Mouse (Mus musculus): ENCODE results near the gene Bola1.

Gene Bola1

DNA sequence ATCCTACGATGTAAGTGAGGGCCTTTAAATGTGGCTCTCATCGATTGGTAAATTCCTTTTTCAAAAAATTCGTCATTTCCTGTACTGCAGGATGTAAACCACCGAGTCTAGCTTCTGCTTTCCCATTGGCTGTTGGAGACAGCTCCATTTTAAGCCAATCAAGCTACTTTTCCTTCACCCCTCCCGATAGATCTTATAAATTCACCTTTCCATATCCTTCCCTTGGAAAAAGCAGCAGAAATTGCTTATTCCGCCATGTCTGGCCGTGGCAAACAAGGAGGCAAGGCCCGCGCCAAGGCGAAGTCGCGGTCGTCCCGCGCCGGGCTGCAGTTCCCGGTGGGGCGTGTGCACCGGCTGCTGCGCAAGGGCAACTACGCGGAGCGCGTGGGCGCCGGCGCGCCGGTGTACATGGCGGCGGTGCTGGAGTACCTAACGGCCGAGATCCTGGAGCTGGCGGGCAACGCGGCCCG lies at the start of gene Bola1, which contains the start of gene Hist2h2ab:
Gene Bola1, minus strand, starts transcription at position 49 of the 470 bp plus-strand sequence.
Gene Hist2h2ab, plus strand, starts transcription at position 205 of the 470 bp plus-strand sequence.
- DNase-seq, result peak; percentile 75 to 77

DNA sequence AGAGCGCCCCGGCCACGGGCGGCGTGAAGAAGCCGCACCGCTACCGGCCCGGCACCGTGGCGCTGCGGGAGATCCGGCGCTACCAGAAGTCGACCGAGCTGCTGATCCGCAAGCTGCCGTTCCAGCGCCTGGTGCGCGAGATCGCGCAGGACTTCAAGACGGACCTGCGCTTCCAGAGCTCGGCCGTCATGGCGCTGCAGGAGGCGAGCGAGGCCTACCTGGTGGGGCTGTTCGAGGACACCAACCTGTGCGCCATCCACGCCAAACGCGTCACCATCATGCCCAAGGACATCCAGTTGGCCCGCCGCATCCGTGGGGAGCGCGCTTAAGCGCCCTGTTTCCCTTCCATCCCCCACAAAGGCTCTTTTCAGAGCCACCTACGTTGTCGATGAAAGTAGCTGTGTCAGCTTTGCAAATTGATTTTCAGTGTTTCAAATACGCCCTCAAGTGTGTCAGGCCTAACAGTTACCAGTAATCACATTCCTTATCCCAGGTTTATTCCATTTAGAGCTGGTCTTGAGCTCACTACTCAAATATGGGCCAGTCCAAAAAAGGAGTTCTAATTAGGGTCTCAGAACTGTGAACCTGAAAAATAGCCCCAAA lies 49.4 kb upstream of the Bola1 start:
- DNase-seq, result peak; percentile 22 to 63

DNA sequence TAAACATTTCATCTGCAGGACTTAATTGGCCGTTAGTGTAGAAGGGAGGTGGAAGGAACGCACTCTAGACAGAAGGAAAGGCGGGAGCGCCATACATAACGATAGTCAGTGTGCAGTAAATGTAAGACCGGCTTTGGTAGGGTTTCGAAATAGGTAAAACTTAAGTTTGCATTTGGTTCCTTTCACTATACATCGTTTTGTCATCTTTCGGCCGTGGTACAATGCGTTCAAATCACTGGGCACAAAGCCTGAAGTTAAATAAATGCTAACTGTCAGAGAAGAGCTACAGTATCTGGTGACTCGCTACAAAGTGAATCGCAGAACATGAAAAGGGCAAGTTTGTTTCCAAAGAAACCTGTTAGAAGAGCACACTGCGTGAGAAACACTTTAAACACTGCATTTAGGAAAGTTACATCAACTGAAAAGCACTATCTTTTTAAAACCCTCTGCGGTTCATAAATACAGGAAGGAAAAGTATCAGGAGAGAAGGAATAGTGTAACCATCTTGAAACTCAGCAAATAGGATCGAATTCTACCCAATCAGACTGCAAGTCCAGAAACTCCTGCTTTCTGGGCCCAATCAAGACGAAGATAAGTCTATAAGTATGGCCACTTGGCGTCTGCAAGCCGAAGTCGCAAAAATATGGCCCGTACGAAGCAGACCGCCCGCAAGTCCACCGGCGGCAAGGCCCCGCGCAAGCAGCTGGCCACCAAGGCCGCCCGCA lies 48.7 kb upstream of the Bola1 start, which contains the start of gene Hist2h3b:
Gene Hist2h3b, plus strand, starts transcription at position 604 of the 725 bp plus-strand sequence.
- DNase-seq, result peak; percentile 86

DNA sequence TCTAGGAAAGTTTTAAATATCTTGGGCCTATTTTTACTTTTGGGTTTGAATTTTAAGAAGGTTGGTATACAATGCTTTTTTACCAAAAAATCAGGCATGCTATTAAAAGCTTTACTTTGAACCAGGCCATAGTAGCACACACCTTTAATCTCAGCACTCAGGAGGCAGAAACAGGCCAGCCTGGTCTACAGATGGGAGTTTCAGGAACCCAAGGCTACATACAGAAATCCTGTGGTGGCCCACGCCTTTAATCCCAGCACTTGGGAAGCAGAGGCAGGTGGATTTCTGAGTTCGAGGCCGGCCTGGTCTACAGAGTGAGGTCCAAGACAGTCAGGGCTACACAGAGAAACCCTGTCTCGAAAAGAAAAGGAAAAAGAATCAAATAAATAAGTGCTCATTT lies 48.0 kb upstream of the Bola1 start:
- DNase-seq, result no peak

DNA sequence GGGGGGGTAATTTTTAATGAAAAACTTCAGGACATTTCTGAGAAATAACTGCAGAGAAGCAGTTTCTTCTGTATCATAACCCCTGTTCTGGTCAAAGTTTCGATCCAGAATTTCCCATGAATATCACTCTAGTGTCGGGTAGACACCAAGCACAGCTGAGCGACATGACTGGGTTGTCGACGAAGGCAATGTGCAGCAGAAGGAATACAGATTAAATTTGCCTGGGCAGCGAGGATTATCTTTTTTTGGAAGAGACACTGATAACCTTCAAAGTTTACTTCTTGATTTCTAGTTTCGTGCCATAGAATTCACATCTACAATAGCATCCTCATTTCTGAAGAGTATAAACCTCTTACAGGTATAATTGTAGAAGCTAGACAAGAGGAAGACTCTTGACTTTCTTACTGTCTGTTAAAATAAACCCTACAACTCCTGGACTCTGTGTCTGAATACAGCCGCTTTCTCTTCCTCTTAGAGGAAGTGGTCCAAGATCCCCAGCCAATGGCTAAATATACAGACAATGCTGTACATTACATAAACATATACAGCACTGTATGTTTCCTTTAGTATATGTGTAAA lies 46.7 kb upstream of the Bola1 start:
- no peak for DNase-seq

DNA sequence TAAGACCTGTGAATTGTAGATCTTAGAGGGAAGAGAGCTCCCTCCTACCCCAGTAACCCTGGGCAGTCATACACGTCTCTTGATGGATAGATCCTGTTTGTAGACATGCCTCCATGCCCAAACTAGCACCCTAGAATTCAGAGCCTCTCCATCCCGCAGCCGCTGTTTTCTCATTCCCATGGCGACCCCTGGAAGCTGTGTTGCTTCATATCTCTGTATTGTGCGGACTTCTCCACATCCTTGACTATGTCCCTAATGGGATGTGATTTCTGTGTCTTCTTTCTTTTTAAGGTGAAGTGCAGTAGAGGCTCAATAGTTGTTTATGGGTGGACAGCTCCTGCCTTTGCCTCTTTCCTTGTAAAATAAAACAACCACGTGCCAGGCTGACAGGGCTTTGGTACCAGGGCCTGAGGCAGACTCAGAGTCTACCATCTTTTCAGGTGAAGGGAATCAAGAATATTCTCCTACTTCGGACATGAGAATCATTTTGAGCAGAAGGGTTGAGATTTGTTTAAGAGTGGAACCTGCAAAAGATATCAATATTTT lies 45.0 kb upstream of the Bola1 start:
- DNase-seq, result no peak

DNA sequence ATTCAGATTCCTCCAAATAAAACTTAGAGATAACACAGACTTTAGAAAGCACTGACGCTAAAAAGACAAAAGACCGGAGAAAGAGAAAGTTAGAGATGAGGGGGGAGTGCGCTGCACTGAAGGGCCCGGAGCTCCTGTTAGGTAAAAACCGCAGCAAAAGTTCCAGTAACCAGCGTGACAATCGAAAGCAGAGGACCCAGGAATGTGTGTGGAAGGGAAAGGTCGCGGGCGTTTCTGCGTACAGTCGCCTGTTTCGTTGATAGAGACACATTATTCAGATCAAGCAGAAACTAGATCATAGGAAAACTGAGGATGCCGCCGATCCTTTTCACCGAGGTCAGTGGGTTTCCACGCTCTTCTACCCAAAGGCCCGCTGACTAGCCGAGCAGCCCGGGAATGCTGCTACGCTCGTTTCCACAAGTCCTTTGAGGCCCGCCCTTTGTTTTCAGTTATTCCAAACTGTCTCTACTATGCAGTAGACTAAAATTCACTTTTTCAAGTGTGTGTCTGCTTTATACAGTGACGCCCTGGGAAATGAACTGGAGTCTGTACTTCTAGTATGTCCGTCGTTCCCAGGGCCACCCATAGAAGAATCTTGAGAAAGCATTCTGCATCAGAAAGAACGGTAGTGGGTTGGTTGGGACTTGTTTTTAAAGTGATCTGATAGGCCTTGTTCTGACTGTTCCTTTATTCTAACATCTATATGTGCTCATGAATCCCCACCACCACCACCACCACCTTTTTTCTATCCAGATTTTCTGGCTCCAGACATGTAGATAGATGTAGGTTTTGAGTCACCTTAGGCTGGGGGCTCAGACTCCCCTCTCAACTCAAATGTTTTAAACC lies 44.3 kb upstream of the Bola1 start:
- peak in 1 of 2 experiments; percentile 50 for DNase-seq

DNA sequence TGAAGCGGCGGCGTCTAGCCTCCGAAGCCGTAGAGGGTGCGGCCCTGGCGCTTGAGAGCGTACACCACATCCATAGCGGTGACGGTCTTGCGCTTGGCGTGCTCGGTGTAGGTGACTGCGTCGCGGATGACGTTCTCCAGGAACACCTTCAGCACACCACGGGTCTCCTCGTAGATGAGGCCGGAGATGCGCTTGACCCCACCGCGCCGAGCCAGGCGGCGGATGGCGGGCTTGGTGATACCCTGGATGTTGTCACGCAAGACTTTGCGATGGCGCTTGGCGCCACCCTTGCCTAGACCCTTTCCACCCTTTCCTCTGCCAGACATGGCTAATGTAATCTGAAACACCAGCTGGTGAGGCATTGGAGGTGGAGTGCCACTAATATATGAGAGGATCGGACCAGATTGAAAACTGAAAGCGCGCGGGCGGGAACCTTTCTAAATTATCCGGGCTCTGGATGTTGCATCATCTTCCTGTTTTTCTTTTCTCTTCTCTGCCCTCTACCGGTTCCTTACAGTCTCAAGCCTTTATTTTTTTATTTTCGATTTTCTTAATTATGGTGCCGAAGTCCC lies 43.6 kb upstream of the Bola1 start, which contains the start of gene Hist2h4:
Gene Hist2h4, minus strand, starts transcription at position 333 of the 572 bp plus-strand sequence.
- DNase-seq, result peak; percentile 98

DNA sequence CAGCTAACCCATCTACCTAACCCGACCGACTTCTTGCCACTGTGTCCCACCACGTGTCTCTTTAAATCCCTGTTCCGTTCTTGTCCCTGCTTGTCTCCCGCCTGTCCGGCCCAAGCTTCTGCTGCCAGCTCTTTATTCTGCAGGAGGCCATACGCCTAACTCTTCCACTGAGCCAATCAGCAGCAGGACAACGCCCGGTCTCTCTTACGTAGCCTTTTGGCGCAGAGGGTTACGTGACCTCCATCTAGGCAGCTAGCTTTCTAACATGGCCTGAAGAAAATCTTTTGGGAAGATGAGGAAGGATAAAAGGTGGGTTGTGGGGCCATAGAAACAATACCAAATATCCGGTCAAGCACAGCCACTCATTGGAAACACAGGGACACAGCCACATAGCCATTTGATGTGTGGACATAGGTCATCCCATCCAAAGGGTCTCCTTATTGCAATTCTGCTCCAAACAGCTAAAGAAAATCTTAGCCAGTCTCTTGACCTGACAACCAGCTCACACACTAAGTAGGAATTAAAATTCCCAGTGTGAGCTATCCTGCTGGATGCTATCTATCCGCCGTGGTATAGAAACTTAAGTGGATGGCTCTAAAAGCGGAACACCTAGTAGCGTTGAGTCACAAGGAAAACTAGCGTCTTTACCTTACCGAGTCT lies 42.8 kb upstream of the Bola1 start:
- DNase-seq, result peak; percentile 92 to 93

DNA sequence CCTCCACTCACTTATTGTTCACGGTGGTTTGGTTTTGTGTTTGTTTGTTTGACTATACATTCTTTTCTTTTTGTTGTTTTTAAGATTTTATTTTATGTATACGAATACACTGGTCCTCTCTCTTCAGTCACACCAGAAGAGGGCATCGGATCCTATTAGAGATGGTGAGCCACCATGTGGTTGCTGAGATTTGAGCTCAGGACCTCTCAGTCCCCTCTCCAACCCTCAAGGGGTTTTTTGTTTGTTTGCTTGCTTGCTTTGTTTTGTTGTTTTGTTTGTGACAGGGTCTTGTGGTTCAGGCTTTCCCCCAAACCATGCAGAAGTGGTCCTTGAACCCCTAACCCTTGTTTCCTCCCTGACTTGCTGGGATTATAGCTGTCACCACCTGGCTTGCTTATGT lies 42.1 kb upstream of the Bola1 start:
- DNase-seq, result peak in 1 of 2 experiments; percentile 49

DNA sequence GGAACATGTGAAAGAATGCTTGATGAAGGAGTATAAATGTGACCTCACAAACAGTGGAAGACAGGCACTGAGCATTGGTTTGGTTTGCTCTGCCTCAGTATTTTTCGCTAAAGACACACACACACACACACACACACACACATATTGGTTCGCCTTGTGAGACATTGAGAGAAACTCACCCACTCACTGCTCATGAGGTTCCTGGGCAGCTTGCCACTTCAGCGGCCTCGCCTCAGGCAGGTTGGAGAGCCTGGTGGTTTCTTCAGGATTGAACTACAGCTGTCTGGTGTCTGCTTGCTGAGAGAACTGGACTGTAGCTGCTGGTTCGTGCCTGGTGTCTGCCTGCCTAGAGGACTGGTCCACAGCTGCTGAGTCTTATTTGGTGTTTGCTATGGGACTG lies 40.7 kb upstream of the Bola1 start:
- no peak for DNase-seq

DNA sequence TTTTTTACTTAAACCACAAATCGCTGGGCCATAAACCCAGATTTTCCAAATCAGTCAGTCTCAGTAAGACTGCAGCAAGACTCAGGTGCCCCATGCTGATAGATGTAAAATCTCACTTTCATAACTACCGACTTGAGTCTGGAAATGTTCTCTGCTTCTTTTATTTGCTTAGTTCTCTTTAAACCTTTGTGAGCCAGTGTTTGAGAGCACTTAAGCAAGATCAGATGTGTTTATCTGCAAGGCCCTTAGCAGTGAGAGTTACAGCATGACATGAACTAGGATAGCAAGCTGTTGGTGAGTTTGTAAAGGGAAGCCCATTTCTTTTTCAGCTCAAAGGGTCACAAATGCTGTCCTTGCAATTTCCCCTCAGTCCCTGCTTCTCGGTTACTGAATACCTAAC lies 37.7 kb upstream of the Bola1 start:
- DNase-seq, result no peak

DNA sequence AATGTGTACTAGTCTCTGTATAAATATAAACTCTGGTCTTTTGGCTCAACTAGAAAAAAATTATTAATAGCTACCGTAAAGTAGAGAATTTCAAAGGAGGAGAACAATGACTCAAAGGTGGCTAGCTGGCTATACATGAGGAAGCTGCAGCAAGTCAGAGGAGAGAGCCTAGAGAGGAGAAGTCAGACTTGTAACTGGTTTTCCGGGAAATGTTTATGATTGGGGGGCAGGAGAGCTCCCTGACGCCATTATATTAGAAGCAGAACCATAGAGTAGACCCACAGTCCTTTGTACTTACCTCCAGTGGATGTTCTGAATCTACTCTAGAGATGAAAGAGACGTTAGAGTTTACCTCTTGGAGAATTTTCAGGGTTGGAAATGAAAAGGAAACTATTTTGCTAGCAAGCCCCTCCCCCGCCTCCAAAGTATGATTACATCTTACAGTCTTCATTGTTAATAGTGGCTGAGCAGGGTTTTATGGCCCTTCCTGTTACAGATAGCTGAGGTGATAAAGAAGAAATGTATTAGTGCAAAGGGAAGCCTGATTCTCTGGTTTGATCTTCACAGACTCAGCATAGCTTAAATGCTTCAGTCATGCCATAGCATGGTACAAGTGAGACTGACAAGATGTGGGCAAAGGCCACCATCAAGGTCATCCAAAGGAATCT lies 36.6 kb upstream of the Bola1 start:
- DNase-seq, result no peak

DNA sequence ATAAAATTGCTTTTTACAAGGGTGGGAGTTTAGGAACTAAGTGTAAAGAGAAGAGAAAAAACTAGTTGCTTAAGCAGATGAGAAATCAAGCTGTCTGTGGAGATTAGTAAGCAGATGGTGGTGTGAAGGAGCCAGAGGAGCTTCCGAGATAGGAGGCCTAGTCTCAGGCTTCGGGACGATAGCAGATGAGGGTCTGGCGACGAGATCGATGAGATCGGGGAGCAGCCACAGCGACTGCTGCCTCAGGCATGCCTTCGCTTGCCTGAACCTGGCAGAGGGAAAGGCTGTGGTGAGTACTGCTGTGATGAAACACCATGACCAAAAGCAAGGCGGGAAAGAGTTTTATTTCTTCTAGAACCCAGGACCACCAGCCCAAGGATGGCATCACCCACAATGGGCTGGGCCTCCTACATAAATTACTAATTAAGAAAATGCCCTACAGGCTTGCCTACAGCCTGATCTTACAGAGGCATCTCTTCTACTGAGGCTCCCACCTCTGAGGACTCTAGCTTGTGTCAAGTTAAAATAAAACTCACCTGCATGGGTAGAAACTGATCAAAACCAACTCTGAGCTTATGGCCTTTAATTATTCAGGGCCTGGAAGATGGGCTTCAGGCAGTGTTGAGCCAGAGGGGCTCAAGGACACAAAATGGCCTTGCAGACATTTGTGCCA lies 35.3 kb upstream of the Bola1 start:
- DNase-seq, result peak; percentile 76 to 80

DNA sequence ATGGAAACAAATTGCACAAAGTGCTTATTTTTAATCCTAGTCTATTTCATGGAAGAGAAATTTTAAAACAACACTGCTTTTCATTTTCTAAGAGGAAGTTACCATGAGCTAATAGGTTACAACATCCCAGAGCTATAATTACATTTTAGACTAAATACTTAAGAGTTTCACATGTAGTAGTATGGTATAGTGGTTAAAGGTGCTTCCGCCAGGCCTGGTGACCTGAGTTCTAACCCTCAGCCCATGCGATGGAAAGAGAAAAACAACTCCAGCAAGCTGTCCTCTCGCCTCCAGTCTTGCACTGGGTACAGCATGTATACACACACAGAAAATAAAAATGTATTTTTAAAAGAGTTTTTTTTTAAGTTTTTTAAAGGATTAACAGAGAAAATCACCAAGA lies 32.3 kb upstream of the Bola1 start:
- no peak for DNase-seq

DNA sequence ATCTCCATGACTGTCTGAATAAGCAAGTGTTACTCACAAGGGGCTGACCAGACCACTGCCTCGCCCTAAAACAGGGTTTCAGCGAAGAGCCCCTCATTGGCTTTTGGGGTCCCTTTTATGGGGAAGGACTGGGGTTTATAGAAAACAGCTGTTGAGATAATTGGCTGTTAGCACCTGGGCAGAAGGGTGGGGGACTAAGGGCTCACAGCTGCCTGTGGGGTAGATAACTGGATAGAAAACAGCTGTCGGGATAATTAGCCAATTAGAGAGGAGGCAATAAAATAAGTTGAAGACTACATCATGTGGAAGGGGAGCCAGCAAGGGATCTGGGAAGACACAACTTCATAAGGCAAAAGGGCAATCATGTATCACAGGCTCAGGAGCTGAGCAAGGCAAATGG lies 31.4 kb upstream of the Bola1 start:
- no peak for DNase-seq

DNA sequence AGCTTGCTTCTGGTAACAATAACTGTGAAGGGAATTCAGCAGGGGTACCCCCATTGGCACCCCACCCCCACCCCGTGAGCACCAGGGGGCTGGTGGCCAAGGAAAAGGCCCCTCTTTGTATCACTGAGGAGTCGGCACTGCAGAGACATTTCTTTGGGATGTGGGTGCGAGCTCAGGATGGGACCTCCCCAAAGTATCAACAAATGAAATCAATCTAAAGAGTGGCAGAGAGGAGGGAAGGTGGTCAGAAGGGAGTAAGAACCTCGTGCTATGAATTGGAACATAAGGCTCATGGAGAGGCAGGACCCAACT lies 29.5 kb upstream of the Bola1 start:
- no peak for DNase-seq

DNA sequence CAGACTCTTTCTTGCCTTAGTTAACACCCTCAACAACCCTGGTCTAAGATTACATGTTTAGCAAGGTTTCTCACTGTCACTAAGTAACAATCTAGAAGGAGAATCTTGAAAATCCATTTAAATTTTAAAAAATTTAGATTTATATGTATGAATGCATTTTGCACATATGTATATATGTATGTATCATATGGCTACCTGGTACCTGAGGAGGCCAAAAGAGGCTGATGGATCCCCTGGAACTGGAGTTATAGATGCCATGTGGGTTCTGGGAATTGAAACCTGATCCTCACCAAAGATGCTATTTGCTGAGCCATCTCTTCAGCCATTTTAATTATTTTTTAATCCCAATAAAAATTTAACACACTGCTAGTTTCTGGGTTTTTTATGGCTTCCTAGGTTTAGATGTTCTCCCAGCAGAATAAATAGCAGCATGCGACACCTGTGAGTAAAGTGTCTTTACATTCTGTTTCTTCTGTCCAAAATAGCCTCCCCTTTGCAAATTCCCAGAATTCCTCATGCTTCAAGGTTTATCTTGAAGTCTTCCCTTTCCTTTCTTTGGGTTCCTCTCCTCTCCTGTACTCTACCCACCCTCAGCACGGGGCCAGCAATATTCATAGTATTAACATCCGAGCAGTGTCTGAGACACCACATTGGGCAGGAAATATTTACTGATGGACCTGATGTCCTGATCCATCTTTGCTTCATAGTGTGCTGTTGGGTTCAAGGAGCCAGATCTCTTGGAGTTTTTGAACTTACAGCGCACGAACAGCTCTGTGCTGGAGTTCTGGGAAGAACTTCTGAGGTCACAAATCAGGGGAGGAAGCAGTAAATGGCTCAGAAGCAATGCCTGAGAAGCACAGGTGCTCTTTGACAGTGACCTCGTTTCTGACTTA lies 28.9 kb upstream of the Bola1 start:
- no peak for DNase-seq

DNA sequence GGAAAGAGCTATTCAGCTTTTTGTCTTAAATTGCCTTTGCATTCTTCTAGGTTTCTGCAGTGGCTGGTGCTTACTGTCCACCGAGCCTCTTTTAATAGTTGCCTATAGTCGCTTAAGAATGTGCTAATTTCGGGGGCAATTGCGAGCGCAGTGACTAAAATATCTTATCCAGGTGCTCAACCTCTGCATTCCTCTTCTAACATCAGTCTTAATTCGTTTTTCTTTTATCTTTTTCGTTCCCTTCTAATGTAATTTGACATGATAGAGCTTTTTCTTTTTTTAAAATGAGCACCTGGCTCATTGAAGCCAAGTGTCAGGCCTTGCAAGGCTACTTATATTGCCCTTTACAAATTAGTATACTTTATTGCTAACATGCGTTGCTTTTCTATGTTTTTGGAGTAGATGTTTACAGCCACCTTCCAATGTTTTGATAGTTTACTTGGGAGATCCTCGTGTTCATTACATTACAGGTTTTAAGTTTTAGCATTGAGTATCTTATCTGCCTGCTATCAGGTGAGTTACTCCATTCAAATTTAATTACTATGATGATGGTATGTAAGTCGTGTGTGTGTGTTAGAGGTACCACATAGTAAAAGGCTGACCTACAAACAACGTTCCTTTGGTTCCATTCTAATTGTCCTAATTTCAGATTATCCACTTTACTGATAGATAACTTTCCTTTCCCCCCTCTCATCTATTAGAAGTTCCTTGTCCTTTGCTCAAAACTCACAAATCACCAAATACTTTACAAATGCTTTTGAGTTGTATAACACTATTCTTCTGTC lies 28.0 kb upstream of the Bola1 start:
- no peak for DNase-seq

Data from cerebellum, postnatal 10 days (tissue).